Mouse (Mus musculus) ovary, postnatal 10 days (tissue): ENCODE results near the gene Corin.

ENCODE experiments used
- DNase-seq: peaks from one replicate; pipeline ENCODE4 v3.0.0; 2022; ENCODE audit warnings: low spot score

Corin gene

GRCm38 (mm10) chr5:72503531-72504523, at the start of gene Corin:
Gene Corin (minus strand): TSS chr5:72504473.
- no peak for DNase-seq

- no peak for DNase-seq
Measured at GRCm38 (mm10) chr5:72551209-72551608, 46.9 kb upstream of the Corin start.

GRCm38 (mm10) chr5:72528896-72529295, 24.6 kb upstream of the Corin start:
- no peak for DNase-seq

GRCm38 (mm10) chr5:72513808-72514207, 9.5 kb upstream of the Corin start:
- DNase-seq: no peak

- no peak for DNase-seq
Measured at GRCm38 (mm10) chr5:72505740-72506139, 1.5 kb upstream of the Corin start.

- no peak for DNase-seq
Measured at GRCm38 (mm10) chr5:72502778-72503177, 1.5 kb downstream of the Corin start.

- no peak for DNase-seq
Measured at GRCm38 (mm10) chr5:72501763-72502162, 2.5 kb downstream of the Corin start.

GRCm38 (mm10) chr5:72498271-72498670, 6.0 kb downstream of the Corin start:
- no peak for DNase-seq

- no peak for DNase-seq
Measured at GRCm38 (mm10) chr5:72496756-72497155, 7.5 kb downstream of the Corin start.

GRCm38 (mm10) chr5:72493906-72494305, 10.4 kb downstream of the Corin start:
- DNase-seq: no peak

GRCm38 (mm10) chr5:72491232-72491631, 13.0 kb downstream of the Corin start:
- DNase-seq: no peak

- DNase-seq: no peak
Measured at GRCm38 (mm10) chr5:72480456-72480855, 23.8 kb downstream of the Corin start.

GRCm38 (mm10) chr5:72472317-72473009, 31.8 kb downstream of the Corin start:
- DNase-seq: no peak

- DNase-seq: no peak
Measured at GRCm38 (mm10) chr5:72471746-72472145, 32.5 kb downstream of the Corin start.

GRCm38 (mm10) chr5:72464932-72465331, 39.3 kb downstream of the Corin start:
- no peak for DNase-seq

- no peak for DNase-seq
Measured at GRCm38 (mm10) chr5:72459374-72460112, 44.7 kb downstream of the Corin start.

- DNase-seq: no peak
Measured at GRCm38 (mm10) chr5:72453690-72454089, 50.6 kb downstream of the Corin start.

- DNase-seq: no peak
Measured at GRCm38 (mm10) chr5:72453176-72453575, 51.1 kb downstream of the Corin start.

GRCm38 (mm10) chr5:72452750-72453149, 51.5 kb downstream of the Corin start:
- DNase-seq: no peak

- DNase-seq: no peak
Measured at GRCm38 (mm10) chr5:72448846-72449245, 55.4 kb downstream of the Corin start.

GRCm38 (mm10) chr5:72446104-72446503, 58.2 kb downstream of the Corin start:
- no peak for DNase-seq

GRCm38 (mm10) chr5:72443946-72444345, 60.3 kb downstream of the Corin start:
- no peak for DNase-seq
